Mouse (Mus musculus): ENCODE data around the gene Soga1.

Soga1 gene

DNA sequence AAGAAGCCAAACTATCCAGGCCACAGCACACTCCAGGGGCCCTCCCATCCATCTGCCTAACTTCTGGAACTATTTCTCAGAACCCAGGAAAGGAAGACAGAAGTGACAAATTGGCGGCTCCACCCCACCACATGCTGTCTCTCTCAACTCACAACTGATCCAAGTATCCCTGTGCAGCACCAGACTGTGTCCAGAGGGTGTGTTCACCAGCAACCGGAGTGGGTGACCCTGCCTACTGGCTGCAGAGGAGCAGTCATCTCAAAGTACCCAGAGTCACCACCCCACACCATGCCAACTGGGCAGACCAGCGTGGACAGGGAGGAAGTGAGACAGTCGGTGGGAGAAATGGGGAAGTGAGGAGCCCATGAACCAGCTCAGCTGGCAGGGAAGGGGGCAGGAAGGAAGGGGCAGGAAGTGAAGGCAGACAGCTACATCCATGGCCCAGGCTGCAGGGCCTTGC lies 15.8 kb downstream of the Soga1 start:
- 36% methylated on average over 4 of the region's 4 CpGs for WGBS

DNA sequence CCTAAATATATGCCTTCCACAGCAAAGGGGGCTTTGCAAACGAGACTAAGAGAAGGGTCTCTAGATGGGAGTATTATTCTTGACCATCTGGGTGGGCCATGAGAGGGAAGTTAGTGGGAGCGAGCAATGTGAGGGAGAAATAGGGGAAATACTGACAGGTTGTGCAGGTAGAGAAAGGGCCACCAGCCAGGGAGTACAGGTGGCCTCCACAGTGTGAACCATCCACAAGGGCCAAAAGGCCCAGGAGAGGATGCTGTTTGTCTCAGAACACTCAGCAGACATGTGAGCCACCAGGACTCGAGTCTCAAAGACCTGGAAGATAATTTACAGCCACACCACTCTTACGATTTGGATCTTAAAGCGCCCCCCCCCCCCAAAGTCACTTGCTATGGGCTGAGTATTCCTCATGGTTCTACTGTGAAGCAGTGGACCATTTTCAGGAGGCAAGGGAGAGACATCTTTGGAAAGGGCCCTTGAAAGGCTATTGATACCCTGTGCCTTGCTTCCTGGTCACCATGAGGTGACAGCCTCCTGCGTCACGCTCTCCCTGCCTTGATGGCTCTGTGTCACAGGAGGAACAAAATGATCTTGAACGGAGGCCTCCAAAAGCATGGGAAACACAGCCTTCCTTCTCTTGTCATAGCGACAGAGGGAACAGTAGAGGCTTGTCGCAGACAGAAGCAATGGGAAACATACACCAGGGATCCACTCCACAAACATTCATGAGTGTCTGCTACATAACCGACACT lies 18.3 kb downstream of the Soga1 start:
- 76% methylated on average over 11 of the region's 11 CpGs for WGBS

- WGBS = 93% methylated on average over 14 of the region's 14 CpGs
These were observed 19.0 kb downstream of the Soga1 start for GRCm38 (mm10) chr2:157060037-157060436.

- 70% methylated on average over 8 of the region's 8 CpGs for WGBS
These were observed 19.9 kb downstream of the Soga1 start for GRCm38 (mm10) chr2:157059166-157059565.

DNA sequence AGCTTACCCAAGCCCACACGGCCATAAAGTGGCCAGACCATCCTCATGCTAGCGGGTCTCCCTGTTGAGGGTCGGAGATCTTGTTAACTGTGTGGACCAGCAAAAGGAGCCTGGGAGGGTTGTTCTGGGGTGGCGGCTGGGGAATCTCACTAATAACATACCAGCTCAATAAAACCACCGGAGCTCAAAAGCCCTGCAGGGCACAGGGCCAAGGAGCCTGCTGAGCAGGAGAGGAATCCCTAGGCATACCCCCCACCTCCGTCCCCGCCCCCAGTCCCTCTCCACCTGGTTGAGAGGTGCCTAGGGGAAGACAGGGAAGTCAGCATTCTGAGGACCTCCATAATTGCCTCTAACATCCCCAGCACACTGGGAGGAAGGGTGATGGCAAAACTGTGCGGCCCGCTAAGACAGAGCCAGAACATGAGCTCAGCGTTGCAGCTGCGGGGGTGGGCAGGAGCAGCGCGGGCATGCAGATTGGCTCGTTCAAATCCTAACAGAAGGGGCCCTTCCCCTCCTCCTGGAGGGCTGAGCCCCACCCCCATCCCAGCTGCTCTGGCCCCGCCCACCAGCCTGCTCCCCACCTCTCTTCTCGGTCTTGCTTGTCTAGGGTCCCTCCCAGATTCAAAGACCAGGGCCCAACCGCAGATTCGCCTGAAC lies 20.6 kb downstream of the Soga1 start:
- WGBS = 29% methylated on average over 18 of the region's 18 CpGs

GRCm38 (mm10) chr2:157057758-157058157 lies 21.3 kb downstream of the Soga1 start:
- WGBS = 73% methylated on average over 4 of the region's 4 CpGs

GRCm38 (mm10) chr2:157057186-157057585 lies 21.9 kb downstream of the Soga1 start:
- WGBS = 77% methylated on average over 3 of the region's 3 CpGs

DNA sequence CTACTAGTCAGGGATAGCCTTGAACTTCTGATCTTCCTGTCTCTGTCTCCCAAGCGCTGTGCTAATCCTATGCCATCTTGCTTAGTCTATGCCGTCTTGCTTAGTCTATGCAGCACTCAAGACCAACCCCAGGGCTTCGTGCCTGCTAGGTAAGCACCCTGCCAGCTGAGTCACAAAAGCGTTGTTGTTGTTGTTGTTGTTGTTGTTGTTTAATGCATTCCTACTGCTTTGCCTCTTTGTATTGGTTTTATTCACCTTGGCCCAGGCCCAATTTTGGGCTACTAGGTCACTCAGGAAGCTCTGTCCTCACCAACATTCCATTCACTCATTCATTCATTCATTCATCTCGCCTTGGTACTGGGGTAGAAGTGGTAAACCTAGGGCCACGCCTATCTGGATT lies 23.3 kb downstream of the Soga1 start:
- WGBS = 85% methylated on average over 6 of the region's 6 CpGs

DNA sequence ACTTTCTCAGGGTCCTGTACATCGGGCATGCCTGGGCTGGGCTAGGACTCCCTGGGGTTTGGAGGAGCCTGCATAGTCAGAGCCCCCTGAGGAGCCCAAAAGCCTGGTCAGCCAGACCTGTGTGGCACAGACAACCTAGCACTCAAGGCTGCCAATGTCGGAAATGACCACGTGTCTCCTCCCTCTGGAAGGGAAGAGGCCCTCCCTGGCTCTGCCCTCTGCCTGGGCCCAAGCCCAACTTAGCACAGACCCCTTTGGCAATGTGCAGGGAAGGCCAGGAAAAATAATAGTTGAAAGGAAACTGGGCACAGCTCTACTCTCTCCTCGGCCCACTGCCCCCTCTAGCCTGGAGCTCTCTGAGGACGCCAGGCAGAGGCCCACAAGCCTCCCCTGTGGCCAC lies 24.2 kb downstream of the Soga1 start:
- whole genome bisulfite sequencing = 52% methylated on average over 5 of the region's 5 CpGs

GRCm38 (mm10) chr2:157054297-157054696 lies 24.8 kb downstream of the Soga1 start:
- WGBS = 64% methylated on average over 8 of the region's 8 CpGs

GRCm38 (mm10) chr2:157053787-157054186 lies 25.3 kb downstream of the Soga1 start:
- 78% methylated on average over 4 of the region's 4 CpGs for WGBS

GRCm38 (mm10) chr2:157053124-157053523 lies 25.9 kb downstream of the Soga1 start:
- 82% methylated on average over 5 of the region's 5 CpGs for whole genome bisulfite sequencing

DNA sequence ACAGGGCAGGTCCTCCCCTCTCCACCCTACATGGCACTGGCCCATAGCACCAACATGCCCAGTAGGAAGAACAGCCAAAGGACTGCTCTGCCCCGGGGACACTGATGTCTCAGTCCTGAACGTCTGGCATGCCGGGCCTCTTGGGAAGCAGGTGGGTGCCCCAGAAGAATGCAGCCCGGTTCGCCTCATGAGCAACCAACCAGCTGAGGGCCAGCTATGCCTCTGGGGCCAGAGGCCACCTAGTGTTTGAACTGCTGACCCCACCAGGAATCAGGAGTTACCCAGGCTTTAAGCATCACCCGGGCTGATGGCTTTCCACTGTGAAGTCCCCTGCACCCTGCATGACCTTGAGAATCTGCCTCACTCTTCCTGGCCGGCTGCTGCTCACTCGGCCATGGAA lies 26.6 kb downstream of the Soga1 start:
- 62% methylated on average over 8 of the region's 8 CpGs for WGBS

- 27% methylated on average over 8 of the region's 8 CpGs for WGBS
These were observed 29.2 kb downstream of the Soga1 start for GRCm38 (mm10) chr2:157049831-157050243.

DNA sequence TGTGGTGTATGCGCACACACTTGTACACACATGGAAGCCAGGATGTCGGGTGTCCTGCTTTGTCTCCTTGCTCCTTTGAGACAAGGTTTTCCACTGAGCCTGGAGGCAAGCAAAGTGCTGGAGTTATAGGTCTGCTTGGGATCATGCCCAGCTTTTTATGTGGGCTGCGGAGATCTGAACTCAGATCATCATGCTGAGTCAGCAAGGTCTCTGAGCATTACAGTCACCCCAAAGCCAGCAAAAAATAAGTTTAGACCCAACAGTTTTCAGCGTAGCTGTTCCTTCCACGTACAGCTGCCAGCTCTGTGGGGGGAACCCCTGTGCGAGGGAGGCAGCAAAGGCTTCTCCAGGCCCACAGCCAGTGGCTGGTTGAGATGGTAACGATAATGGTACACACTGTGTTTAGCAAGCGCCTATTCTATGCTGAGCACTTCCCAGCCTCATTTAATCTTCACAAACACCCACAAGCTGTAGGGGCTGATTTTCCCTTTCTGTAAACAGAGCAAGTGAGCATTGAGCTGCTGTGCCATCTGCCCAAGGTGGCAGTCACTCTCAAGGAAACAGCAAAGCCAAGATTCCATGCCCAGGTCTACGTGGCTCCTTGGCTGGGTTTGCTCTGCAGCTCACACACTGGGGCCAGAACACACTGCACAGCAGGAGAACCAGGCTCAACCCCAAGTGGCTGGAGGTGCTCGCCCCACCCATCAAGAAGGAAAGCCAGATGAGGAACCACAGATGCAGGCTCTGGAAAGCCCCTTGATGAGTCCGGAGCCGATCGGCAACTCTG lies 30.5 kb downstream of the Soga1 start:
- 34% methylated on average over 13 of the region's 13 CpGs for WGBS

DNA sequence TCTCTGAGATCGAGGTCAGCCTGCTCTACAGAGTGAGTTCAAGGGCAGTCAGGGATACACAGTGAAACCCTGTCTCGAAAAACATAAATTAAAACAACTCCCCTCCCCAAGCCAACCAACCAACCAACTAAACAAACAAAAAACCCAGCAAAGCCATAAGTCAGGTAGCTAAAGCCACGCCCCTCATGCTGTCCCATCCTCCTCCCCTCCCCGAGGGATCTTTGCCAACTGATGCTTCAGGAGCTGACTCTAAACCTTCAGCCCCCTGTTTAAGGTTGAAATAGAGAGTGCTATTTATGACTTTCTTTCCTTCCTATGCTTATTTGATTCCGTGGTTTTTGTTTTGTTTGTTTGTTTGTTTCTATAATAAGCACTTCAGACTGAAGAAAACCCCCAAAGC lies 32.1 kb downstream of the Soga1 start:
- WGBS = 87% methylated on average over 5 of the region's 5 CpGs

GRCm38 (mm10) chr2:157045932-157046331 lies 33.1 kb downstream of the Soga1 start:
- 95% methylated on average over 2 of the region's 2 CpGs for WGBS

- 58% methylated on average over 8 of the region's 8 CpGs for WGBS
These were observed 35.5 kb downstream of the Soga1 start for GRCm38 (mm10) chr2:157043556-157043955.

- WGBS = 87% methylated on average over 7 of the region's 7 CpGs
These were observed 37.6 kb downstream of the Soga1 start for GRCm38 (mm10) chr2:157041421-157041820.

DNA sequence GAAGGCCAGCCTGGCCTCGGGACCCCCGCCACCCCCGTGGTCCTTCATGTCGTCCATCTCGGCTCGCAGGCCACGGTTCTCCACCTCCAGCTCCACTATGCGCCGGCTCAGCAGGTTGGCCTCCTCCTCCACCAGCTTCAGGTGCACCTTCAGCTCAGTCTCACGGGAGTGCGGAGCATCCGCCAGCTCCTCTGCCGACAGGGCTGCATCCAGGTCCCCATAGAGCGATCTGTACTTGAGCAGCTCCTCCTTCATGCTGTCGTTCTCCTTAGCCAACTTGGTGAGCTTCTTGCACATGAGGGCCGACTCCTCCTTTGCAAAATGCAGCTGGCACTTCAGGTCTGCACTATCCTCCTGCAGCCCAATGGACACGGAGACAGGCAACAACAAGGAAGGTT lies 38.4 kb downstream of the Soga1 start:
- 85% methylated on average over 17 of the region's 17 CpGs for WGBS

DNA sequence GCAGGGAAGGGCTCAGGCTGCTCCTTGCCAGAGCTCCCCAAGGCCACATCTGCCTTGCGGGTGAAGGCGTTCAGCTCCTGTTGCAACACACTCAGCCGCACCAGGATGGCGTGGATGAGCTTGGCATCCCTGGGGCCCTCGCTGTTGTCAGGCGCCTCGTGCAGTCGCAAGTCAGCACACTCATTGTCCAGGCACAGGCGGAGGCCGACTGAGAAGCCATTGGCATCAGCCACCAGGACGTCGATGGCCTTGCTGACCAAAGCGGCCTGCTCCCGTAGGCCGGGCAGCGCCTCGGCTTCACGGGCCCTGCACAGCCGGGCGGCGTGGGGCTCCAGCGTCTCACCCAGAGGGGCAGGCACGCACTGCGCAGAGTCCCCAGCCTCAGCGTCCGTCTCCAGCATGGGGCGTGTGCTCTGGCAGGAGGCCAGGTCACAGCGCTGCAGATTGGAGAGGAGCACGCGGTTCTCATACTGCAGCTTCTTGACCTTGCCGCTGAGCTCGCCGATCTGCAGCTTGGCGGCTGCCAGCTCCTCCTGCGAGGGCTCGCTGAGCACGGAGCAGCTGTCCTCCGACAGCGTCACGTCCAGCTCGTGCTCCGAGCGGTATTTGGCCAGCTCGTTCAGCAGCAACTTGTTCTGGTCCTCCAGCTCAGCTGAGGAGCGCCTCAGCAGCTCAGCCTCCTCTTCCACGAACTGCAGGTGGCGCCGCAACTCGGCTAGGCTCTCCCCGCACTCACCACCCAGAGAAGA lies 39.0 kb downstream of the Soga1 start:
- WGBS = 76% methylated on average over 50 of the region's 50 CpGs

DNA sequence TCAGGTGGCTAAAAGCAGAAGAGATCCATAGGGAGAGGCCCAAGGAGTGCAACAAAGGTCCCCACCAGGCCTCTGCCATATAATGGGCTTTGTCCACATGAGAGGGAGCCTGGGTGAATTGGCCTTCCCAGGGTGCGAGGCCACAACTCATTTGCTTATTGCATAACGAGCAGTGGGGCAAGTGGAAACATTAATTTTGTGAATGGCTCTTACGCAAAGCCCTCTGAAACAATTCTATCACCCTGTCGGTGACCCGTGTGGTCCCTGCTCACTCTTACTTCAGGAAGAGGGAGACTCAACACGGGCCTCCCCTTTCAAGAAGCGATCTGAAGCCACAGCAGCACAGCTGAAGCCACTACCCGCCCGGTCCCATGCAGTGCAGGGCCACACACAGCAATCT lies 41.8 kb downstream of the Soga1 start:
- WGBS = 76% methylated on average over 9 of the region's 9 CpGs

Data from cerebral cortex, adult 2 months (tissue).